Mouse (Mus musculus) cerebellum, postnatal 36 days (tissue): ENCODE measurements around the gene Flvcr1.
"Not testable (repeated sequence)": the region's sequence is repeated elsewhere in the genome, so short reads cannot be mapped to it uniquely, and the experiment has no call there.

Experiments used
- DNase-seq, 2 experiments: peaks; one replicate each; pipeline ENCODE4 v3.0.0; 2021 to 2022; ENCODE audit warnings: mixed read lengths in 2 of 2

Gene Flvcr1

DNA sequence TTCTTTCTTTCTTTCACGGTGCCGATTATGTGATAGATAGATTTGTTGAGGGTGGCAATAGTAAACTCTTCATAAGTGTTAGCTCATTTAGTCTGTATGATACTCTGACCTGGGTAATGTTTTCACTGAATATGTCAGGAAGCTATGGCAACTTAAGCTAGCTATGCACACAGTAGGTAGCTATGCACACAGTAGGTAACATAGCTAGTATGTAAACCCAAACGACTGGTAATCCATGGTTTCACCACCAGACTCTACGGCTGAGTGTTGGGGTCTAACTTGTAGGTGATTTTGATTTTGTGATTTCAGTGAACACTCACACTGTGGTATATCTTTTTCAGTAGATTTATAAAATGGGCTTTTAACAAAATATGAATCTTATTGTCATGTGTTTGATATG is 12.0 kb upstream of the Flvcr1 start:
- DNase-seq: no peak

DNA sequence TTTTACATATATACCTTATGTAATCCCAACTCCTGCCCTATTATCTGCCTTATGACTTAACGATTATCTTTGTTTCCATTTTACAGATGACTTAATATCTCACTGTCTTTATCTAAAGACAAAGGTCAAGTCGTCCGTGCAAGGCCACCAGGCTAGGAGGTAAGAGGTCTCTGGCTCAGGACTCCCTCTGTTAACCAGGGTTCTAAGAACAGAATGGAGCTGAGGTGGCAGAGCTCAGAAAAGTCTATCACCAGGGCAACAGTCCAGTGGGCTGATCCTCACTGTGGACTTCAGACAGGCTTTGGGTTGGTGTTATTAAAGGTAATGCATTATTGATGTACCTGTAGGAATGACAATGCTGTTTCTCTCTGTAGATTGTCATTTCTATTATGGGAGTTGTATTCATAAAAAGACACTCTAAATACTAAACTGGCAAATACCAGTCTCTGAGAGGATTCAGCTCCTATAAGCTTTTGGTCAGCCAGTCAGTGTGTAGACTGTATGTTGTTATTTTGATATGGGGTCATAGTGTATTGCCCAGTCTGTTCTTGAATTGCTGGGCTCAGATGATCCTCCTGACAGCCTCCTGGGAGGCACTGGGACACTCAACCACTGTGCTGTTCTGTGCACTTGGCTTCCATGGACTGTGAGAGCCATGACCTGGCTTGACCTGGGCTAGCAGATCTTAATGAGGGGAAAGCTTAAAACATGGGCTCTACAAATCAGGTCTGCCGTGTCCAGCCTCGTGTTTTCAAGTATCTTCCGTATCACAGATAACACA is 10.8 kb upstream of the Flvcr1 start, which contains the start of gene Spata45:
Gene Spata45 (plus strand): TSS at position 86 of the 781 bp plus-strand sequence.
- no peak for DNase-seq

DNA sequence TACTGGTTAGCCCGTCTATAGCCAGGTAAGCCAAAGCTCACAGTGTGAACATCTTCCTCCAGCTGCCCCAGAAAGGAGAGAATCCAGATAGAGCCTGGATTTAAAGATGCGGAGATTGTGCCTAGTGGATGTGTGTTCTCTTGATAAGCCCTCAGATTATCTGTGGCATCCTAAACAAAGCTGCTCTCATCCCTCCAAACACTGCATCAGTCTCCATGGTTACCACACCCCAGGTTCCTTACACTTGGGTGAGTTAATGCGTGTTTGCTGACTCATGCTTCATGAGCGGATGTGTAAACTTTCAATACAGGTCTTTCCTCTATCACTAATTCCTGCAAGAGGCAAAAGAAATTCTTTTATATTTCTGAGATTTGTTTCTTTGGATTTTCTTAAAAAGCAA is 9.7 kb upstream of the Flvcr1 start:
- DNase-seq: no peak

DNA sequence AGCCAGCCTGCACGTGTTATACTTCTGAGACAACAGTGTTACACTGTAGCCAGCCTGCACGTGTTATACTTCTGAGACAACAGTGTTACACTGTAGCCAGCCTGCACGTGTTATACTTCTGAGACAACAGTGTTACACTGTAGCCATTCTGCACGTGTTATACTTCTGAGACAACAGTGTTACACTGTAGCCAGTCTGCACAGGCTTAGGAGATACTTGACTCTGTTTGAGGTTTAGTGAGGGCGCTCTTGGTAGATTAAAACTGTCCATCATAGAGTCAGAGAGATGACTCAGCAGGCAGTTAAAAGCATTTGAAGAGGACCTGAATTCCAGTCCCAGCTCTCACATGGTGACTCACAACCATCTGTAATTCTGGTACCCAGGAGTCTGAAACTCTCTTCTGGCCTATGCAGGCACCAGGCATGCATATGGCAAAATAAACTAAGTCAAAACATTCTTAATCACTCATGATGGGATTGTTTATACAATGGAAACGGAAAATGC is 5.0 kb upstream of the Flvcr1 start:
- DNase-seq: not testable (repeated sequence)

DNA sequence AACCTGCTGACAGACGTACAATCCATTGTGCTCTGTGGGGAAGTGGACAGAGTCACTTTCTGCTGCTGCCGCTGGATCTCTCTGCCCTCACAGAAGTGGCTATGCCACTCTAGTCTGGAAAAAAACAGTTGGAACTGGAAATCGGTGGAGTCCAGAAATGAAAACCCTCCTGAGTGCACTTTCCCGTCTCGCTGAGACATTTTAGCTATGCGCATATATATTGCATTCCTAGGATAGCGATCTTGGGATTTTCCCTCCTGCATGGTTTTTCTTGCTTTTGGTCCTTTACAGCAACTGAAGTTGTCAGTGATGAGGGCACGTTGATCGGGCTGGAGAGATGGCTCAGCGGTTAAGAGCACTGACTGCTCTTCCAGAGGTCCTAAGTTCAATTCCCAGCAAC is 4.2 kb upstream of the Flvcr1 start:
- no peak for DNase-seq

DNA sequence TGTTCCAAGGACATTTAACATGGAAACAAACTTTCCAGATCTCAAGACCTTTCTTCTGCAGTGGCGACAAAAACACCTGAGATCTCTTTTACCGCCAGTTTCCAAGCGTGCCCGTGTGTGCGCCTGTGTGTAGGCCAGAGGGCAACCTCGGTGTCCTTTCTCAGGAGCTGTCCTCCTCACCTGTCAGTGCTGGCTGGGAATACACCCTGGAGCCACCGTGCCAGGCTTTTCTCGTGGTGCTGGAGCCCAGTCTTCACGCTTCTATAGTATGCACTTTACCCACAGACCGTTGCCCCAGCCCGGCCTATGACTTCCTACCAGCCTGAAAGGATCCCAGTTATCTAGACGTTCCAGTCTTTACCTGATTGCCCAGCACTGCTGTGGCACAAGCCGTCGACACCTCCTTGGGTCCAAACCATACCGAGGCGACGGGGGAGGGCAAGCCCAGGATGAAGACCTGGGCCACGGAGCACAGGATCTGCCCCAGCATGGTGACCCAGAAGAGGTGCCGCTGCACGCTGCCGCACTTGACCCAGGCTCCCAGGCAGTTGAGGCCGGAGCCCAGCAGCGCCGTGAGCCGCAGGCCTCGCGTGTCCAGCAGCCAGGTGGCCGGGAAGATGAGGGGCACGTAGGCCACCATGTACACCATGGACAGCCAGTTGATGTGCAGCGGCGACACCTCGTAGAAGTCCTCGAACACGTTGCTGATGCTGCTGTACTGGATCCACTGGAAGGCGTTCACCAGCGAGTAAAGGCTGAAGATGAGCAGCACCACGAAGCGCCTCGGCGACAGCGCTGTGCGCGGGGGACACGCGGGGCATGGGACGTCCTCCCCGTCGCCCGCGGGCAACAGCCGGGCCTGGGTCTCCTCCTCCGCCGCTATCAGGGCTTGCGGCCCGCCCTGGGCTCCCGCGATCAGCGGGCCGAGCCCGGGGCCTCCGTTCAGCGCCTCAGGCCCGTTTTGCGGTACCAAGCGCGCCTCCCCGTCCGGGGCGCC is 644 bp downstream of the Flvcr1 start:
- DNase-seq: peak; percentile 39 to 60

DNA sequence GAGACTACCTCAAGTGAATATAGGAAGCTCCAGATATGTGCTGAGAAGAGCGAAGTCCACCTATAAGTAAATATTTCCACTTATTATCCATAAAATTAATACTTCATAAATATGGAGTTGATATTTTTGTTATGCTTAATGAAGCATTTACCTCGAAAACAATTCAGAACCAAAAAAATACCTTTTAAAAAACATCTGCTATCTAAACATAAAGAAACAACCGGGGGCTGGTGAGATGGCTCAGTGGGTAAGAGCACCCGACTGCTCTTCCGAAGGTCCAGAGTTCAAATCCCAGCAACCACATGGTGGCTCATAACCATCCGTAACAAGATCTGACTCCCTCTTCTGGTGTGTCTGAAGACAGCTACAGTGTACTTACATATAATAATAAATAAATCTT is 2.2 kb downstream of the Flvcr1 start:
- not testable (repeated sequence) for DNase-seq

DNA sequence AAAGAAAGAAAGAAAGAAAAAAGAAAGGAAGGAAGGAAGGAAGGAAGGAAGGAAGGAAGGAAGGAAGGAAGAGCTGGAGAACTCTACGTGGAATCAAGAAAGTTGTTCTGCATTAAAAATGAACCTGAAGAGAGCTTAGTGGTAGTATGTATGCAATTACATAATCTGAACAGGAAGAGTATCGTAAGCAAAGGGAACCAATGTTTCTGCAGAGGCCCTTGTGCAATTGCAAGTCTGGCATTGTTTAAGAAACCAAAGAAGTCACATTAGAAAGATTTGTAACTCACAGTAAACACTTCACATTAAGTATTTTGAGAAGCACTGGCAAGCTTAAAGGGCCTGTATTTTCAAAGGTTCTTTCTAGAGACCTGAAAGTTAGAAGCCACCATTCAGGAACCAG is 2.8 kb downstream of the Flvcr1 start:
- no peak for DNase-seq

DNA sequence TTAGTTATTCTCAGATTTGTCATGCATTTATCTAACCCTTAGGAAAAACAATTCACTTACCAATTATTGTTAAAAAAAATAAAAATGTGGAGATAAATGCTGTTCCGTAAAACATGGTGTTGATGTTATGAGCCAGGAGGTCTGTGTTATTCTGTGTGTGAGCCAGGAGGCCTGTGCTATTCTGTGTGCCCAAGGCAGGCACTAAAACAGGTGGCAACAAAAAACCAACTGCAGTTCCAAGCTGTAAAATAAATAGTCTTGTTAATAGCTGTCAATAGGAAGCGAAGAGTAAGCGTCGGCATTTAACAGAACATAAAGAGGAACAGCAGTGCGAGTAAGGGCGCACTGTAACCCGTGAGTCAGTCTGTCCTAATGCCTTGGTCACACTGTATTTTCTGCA is 4.9 kb downstream of the Flvcr1 start:
- no peak for DNase-seq

DNA sequence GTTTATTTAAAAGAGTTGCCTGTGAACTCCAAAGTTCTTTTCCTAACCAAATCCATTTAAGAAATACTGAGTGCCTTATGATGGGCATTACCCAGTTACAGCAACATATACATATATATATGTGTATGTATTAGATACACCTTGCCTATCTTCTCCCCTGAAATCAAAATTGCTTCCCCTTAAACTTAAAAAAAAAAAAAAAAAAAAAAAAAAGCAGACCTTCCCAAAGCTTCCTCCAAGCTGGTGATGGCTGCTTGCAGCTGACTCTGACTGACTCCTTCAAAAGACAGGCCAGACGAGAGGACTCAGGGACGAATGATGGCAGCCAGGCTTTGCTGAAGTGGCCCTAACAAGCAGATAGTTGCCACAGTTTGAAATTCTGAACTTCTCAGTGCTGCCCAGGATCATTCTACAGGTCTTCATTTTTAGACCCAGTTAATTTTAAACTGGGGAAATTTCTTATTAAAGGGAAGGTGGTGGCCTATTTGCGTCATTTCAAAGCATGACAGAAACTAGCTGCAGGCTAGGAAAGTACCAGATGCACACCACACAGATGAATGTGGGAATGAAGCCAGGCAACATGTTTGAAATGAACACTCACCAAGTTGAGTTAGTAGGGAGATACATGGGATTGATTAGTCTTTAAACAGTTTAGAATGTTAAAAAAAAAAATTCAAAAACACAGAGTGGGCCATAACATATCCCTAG is 5.6 kb downstream of the Flvcr1 start:
- DNase-seq: no peak

DNA sequence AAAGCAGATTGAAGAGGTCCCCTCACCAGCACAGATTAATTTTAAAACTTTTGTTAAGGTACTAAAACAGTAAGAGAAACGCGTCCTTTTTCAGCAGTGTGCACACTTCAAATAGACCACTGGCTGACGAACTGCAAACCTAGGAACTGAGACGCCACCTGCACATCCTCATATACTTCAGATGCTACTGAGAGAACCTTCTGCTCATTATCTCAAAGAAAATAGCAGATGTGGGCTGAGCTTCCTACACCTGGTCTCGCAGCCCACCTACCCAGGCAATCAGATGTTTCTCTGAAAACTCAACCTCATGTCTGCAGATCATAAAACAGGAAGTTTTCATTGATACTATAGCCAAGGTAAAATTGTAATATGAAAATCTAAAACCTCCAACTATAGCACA is 6.2 kb downstream of the Flvcr1 start:
- DNase-seq: no peak

DNA sequence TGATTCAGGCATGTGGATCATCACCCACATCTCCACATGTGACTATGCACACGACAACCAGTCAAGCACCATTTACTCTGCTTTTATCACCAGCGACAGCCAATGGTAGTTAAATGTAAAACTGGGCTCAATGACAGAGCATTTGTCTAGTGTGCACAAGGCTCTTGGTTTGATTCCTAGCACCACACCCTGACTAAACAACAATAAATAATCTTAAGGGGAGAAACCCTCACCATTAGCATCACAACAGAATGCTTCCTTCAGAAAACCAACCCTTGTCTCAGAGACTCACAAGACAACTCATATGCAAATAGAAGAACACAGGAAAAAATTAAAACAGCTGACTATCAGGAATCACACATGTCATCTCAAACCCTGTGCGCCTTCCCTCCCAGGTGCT is 11.7 kb downstream of the Flvcr1 start:
- no peak for DNase-seq

DNA sequence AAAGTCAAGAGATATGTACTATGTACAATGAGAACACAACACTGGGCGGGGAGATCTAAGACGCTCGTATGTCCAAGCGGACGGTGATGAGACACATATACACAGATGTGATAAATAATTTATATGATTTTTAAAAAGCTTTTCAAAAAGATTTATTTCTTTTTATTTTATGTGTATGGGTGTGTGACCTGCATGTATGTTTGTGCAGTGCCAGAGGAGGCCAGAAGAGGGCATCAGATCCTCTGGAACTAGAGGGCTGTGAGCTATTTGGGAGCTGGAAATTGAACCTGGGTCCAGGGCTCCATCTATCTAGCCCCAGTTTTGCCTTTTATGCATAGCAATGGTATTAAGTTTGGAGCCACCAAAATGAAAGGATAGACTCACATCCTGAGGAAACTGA is 17.3 kb downstream of the Flvcr1 start:
- no peak for DNase-seq

DNA sequence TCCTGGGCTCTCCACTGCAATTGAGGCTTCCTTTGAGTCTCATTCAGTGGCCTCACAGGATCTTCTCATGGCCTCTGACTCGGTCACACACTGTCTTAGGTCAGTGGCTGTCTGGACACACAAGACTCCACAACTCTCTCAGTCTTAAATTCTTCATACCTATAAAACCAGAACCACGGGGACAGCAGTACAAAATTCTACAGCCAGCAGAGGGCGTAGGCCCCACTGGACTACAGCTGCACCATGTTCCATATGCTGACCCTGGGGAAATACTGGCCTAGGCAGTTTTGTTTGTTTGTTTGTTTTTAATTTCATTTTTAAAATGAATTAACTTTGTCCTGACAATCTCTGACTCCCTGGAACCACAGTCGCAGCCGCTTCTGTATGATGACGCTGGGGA is 23.8 kb downstream of the Flvcr1 start:
- DNase-seq: no peak

DNA sequence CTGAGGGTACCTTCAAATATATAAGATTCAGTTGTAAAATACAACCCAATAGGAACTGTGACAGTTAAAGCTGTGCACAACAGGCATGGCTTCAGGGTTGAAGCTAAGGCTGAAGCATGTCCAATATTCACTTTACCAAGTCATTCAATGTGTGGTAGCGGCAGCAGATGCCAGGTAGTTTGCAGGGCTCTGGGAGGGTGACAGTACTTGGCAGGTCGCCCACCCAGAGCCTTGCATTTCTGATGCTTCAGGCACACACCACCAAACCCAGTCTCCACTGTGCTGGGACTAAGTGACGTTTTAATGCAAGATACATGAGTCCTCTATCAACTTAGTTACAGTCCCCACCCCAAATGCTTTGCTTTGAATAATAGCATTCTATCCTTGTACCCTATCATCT is 25.3 kb downstream of the Flvcr1 start:
- DNase-seq: peak; percentile 25 to 48

DNA sequence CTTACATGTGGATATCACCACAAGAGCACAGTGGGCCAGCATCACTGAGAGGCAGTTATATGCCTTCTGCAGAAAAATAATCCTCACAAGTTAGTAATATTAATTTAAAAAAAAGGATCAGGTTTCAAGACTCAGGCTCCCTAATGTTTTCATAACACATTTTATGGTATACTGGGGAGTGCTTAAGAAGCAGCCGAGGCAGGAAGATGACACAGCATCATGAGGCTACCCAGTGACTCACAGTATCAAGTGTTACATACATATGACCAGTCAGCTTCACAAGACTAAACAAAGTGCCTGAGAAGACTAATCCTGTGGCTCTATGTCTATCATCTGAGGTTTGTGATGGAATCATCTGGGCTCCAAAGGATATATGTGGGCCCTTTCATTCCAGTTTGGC is 27.9 kb downstream of the Flvcr1 start:
- DNase-seq: no peak

DNA sequence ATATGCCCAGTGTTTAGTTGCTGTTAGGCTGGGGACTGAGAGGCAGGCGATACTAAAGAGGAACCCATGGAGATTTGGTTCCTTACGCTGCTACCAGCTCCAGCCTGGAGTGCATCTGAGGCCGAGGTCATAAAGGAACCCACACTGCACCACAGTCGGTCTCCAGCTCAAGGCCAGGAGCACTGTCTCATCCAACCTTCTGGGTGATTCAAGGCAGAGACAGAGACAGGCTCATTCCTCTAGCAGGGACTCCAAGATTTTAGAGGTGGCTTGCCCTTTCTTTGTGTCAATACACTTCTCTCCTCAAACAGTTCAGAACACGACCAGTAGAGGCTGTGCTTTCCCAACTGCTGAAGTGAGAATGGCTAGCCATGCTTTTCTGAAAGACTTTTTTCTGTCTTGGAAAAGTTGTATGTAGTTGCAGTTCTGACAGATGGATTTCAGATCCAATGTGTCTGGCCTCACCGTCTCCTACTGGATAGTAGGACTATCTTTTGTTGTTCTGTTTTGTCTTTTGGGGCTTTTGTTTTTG is 29.5 kb downstream of the Flvcr1 start:
- no peak for DNase-seq

DNA sequence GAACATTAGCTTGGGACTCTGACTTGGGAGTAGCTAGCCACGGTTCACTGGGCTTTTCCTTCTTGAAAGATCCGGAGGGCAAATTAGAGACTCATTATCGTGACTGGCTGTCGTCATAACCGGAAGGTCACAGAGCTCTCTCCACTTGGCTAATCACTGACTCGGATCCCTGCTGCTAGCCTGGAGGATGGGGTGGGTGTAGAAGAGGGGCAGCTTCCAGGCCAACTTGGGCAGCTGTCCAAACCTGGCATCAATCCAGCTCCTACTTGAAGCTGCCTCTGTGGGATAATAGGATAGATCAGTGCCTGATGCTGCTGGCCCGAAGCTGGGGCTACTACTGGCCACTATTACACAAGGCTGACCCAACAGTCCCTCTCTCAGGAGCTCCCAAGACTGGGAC is 30.4 kb downstream of the Flvcr1 start:
- peak; percentile 31 to 37 for DNase-seq

DNA sequence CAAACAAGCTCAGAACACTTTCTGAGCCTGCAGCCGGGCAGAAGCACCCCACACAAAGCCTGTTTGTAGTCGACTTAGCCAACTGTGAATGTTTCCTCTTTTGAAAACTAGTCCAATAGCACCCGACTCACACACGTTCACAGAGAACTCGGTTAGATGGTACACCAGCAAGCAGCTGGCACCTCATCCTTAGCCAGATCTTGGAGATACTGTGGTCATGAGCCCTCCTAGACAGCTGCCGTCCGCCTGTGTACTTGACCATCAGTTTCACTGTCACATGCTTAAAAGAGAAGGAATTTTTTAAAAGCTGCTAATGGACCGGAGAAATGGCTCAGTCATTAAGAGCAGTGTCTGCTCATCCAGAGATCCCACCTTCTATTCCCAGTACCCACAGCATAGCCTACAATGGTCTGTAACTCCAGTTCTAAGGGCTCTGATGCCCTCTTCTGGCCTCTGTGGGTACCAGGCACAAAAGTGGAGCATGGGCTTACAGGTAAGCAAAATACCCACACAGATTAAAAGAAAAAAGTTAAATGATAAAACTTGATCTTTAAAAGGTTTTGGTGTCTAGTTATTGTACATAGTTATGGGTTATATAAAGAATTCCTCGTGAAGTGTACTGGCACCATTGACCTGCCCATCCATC is 36.4 kb downstream of the Flvcr1 start:
- DNase-seq: no peak

DNA sequence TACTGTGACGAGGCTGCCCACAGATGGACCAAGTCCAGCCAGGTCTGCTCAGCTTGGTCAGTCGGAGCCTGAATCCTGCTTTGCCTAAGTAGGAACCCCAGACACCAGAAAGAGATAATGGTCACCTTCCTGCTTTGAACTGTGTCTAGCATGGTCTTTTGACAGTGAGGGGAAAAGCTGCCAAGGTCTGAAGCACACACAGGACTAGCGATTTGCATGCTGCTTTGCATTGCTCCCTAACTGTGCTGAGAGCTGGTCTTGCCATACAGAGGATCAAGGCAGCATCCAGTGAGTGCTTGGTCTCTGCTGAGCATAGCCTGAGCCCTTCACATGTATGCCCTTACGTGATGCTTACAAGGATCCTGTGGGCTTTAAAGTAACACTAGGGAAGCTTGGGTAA is 44.5 kb downstream of the Flvcr1 start:
- no peak for DNase-seq

DNA sequence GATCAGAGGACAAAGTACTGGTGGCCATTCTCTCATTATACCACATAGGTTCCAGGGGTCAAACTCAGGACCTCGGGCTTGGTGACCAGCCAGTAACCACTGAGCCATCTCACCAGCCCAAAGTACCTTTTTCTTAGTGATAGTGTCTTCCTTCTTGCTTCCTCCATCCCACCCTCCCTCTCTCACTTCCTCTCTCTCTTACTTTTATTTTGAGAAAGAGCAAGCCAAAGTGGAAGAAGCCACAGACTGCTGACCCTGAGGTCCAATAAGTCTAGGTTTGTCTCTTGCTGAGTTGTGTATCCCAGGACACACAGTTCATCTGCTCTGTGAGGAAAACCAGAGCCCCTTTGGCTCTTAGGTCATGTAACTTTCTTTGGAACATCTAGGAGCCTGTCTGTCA is 45.5 kb downstream of the Flvcr1 start:
- DNase-seq: no peak

DNA sequence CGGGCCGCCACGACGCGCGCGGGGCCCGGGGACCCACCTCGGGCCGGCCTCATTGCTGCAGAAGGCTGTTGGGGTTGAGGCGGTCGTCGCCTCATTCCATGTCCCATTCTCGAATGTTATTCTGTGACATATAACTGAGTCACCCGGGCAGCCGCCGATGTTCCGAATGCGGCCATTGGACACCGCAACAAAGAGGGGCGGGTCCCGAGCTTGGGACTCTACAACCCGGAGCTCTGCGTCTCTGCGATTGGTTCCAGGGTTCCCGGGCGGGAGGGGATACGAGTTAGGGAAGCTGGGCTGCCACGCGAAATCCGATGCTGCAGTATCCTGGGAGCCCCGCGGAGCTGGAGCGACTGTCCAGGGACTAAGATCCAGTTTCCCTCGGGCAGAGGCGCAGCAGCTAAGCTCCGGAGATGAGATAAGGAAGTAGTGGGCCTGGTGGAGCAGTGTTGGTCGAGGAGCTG is 46.8 kb downstream of the Flvcr1 start, which contains the start of gene Vash2:
Gene Vash2 (minus strand): TSS at position 197 of the 464 bp plus-strand sequence.
- DNase-seq: peak; percentile 44 to 55
